Mouse (Mus musculus): ENCODE results near the gene Tnrc6a. TPM values are rescaled to one million over a fixed set of nuclear protein-coding genes. Genes with fewer than 3 reads are reported as not detected.
A peak's percentile ranks its signal among the peaks of the same experiment; 100 is the strongest.

Tnrc6a gene
- polyA plus RNA-seq, 1 experiment from 2014 or later, result 17.7 TPM

- H3K9me3 ChIP-seq (replicated peaks), result no peaks in the 10 kb centered on the region
Measured at GRCm38 (mm10) chr7:123242241-123242640, 118.6 kb downstream of the Tnrc6a start.

GRCm38 (mm10) chr7:123244833-123245232, 121.1 kb downstream of the Tnrc6a start:
- peak; percentile 14 for DNase-seq

More at GRCm38 (mm10) chr7:123242241-123242640, 118.6 kb downstream of the Tnrc6a start:
- Histone ChIP-seq H3K27ac (no peak overlapping the region), H3K4me2 (no peak overlapping the region), H3K4me1 (replicated peaks) (peaks cover 12% of the 10 kb centered on the region), H3K9ac (no peak overlapping the region), H3K36me3 (no peaks in the 10 kb centered on the region), H3K27me3 (no peaks in the 10 kb centered on the region), H3K4me3 (replicated peaks) (no peak overlapping the region)
- no peak for ATAC-seq (ENCODE audit: low read depth)
- 71% methylated on average over 7 of the region's 7 CpGs for WGBS (ENCODE audit: insufficient replicate concordance)
- no peak for DNase-seq

More at GRCm38 (mm10) chr7:123244833-123245232, 121.1 kb downstream of the Tnrc6a start:
- H3K4me1 ChIP-seq (replicated peaks), result peaks cover 12% of the 10 kb centered on the region
- no peaks in the 10 kb centered on the region for H3K27me3 ChIP-seq
- no peak overlapping the region for H3K27ac ChIP-seq
- H3K9me3 ChIP-seq (replicated peaks), result no peaks in the 10 kb centered on the region
- no peaks in the 10 kb centered on the region for H3K36me3 ChIP-seq
- no peak overlapping the region for H3K4me2 ChIP-seq
- peak; percentile 83 for ATAC-seq (ENCODE audit: low read depth)
- no peak overlapping the region for H3K9ac ChIP-seq
- WGBS (ENCODE audit: insufficient replicate concordance), result 33% methylated on average over 1 of the region's 1 CpGs
- no peak overlapping the region for H3K4me3 ChIP-seq (replicated peaks)

Other genes with a start within 250 kb of the Tnrc6a start
- gene Rbbp6, start 158.2 kb upstream of the Tnrc6a start, polyA plus RNA-seq (2015; fragmentation: Nextera tagmentation; extraction: Ambion mirVana), result 11.3 and 12.9 TPM in 2 replicates
- gene Slc5a11, start 90.9 kb downstream of the Tnrc6a start, polyA plus RNA-seq (2015; fragmentation: Nextera tagmentation; extraction: Ambion mirVana), result 0.18 and 0.54 TPM in 2 replicates
- gene Lcmt1, start 245.9 kb downstream of the Tnrc6a start, polyA plus RNA-seq (2015; fragmentation: Nextera tagmentation; extraction: Ambion mirVana), result 30.6 and 33.7 TPM in 2 replicates
- gene Arhgap17, start 246.0 kb downstream of the Tnrc6a start, polyA plus RNA-seq (2015; fragmentation: Nextera tagmentation; extraction: Ambion mirVana), result 8.5 and 12.0 TPM in 2 replicates